Mouse (Mus musculus) lung, postnatal 0 days (tissue): Measurements from ENCODE around the gene Gm6176. TPM values are rescaled to one million over a fixed set of nuclear protein-coding genes. Genes with fewer than 3 reads are reported as not detected.
"Not testable (repeated sequence)": the region's sequence is repeated elsewhere in the genome, so short reads cannot be mapped to it uniquely, and the experiment has no call there.

Source experiments
- ATAC-seq: fragments of 200-750 bp; cut with Nextera tagmentation; 2 replicates; pipeline ENCODE4 v1.8.0; 2017; ENCODE audit warnings: moderate library complexity
- DNase-seq: peaks from one replicate; pipeline ENCODE4 v3.0.0-alpha.2; 2016; ENCODE audit warnings: low spot score
- H3K27ac ChIP-seq: fragments of 300-500 bp; sonication (generic); 2 replicates; pipeline ENCODE4 v1.5.1; 2014; ENCODE audit warnings: antibody characterized with exemption, mild to moderate bottlenecking, low read length, mixed read lengths
- H3K27me3 ChIP-seq: fragments of 300-500 bp; sonication (generic); replicated peaks from 2 replicates; pipeline ENCODE4 v1.6.1; 2014; ENCODE audit warnings: low read length, mixed read lengths; ENCODE audit not compliant: insufficient read depth
- H3K36me3 ChIP-seq: fragments of 300-500 bp; sonication (generic); 2 replicates; pipeline ENCODE4 v1.6.1; 2014; ENCODE audit warnings: low read length, mixed read lengths; ENCODE audit not compliant: insufficient read depth
- H3K4me1 ChIP-seq: fragments of 300-500 bp; sonication (generic); 2 replicates; pipeline ENCODE4 v1.6.1; 2014; ENCODE audit warnings: antibody characterized with exemption, low read depth, low read length, mixed read lengths; ENCODE audit not compliant: insufficient read depth
- H3K4me2 ChIP-seq: fragments of 300-500 bp; sonication (generic); replicated peaks from 2 replicates; pipeline ENCODE4 v1.6.1; 2014; ENCODE audit warnings: low read depth, mild to moderate bottlenecking, low read length, moderate library complexity, mixed read lengths
- H3K4me3 ChIP-seq: fragments of 300-500 bp; sonication (generic); 2 replicates; pipeline ENCODE4 v1.5.1; 2014; ENCODE audit warnings: low read depth, low read length
- H3K9ac ChIP-seq: fragments of 300-500 bp; sonication (generic); replicated peaks from 2 replicates; pipeline ENCODE4 v1.6.1; 2014; ENCODE audit warnings: low read depth, mild to moderate bottlenecking
- H3K9me3 ChIP-seq: fragments of 300-500 bp; sonication (generic); 2 replicates; pipeline ENCODE4 v1.6.1; 2016; ENCODE audit warnings: low read length, mixed read lengths
- WGBS: fragments of 180-500 bp; shearing (Covaris S2); extraction: QIAGEN DNeasy Blood & Tissue Kit; methylation state at CpG from one replicate; pipeline ENCODE4 v1.1.7; 2014; 5-methylcytosine and 5-hydroxymethylcytosine counted together
- polyA plus RNA-seq: library from polyadenylated mRNA; unstranded; fragments of >200 nt; fragmentation: Nextera tagmentation; extraction: Ambion mirVana; gene quantifications from 2 replicates; pipeline ENCODE4 v1.2.1, GENCODE M21; 2015

Gm6176 gene
- not detected in 2 replicates for polyA plus RNA-seq

GRCm38 (mm10) chr7:22056205-22056604 lies at the start of gene Gm6176:
Gene Gm6176 (minus strand): TSS chr7:22056305.
- not testable (repeated sequence) for H3K9me3 ChIP-seq, H3K4me3 ChIP-seq, H3K27ac ChIP-seq, H3K27me3 ChIP-seq, H3K36me3 ChIP-seq, H3K4me2 ChIP-seq, H3K4me1 ChIP-seq, ATAC-seq, DNase-seq, H3K9ac ChIP-seq
- WGBS: no CpG with 5 or more reads among the region's 1 CpGs

GRCm38 (mm10) chr7:22068757-22069156 lies 12.7 kb upstream of the Gm6176 start, which contains the start of gene Vmn1r139:
Gene Vmn1r139 (plus strand): TSS chr7:22069057.
- H3K27ac ChIP-seq, H3K4me1 ChIP-seq, DNase-seq, H3K27me3 ChIP-seq, H3K4me3 ChIP-seq, H3K4me2 ChIP-seq, H3K36me3 ChIP-seq, H3K9me3 ChIP-seq, H3K9ac ChIP-seq, ATAC-seq: not testable (repeated sequence)
- WGBS: no CpG with 5 or more reads among the region's 7 CpGs

GRCm38 (mm10) chr7:22028797-22029196 lies 27.3 kb downstream of the Gm6176 start, which contains the start of gene Vmn1r138:
Gene Vmn1r138 (minus strand): TSS chr7:22028897.
- H3K9me3 ChIP-seq, H3K4me1 ChIP-seq, H3K27me3 ChIP-seq, H3K4me2 ChIP-seq, H3K27ac ChIP-seq, H3K4me3 ChIP-seq, DNase-seq, ATAC-seq, H3K36me3 ChIP-seq, H3K9ac ChIP-seq: not testable (repeated sequence)
- no CpG with 5 or more reads among the region's 2 CpGs for WGBS

Other genes starting within 250 kb of the Gm6176 start
- not detected in 2 replicates for gene Vmn1r135, start 224.0 kb downstream of the Gm6176 start, polyA plus RNA-seq
- not detected in 2 replicates for gene Gm5725, start 212.0 kb downstream of the Gm6176 start, polyA plus RNA-seq
- not detected in 2 replicates for gene Gm5891, start 135.0 kb downstream of the Gm6176 start, polyA plus RNA-seq
- gene Vmn1r137, start 61.7 kb downstream of the Gm6176 start, polyA plus RNA-seq: not detected in 2 replicates
- gene Vmn1r138, start 27.4 kb downstream of the Gm6176 start, polyA plus RNA-seq: not detected in 2 replicates
- not detected in 2 replicates for gene Vmn1r139, start 12.8 kb upstream of the Gm6176 start, polyA plus RNA-seq
- not detected in 2 replicates for gene Gm16451, start 61.9 kb upstream of the Gm6176 start, polyA plus RNA-seq
- gene Gm10666, start 78.4 kb upstream of the Gm6176 start, polyA plus RNA-seq: not detected in 2 replicates
- gene Vmn1r142, start 107.7 kb upstream of the Gm6176 start, polyA plus RNA-seq: not detected in 2 replicates
- not detected in 2 replicates for gene Vmn1r143, start 133.1 kb upstream of the Gm6176 start, polyA plus RNA-seq
- gene Gm8653, start 145.0 kb upstream of the Gm6176 start, polyA plus RNA-seq: not detected in 2 replicates
- gene Gm8453, start 173.2 kb upstream of the Gm6176 start, polyA plus RNA-seq: not detected in 2 replicates